Mouse (Mus musculus): ENCODE data around the gene Nup54. TPM values are rescaled to one million over a fixed set of nuclear protein-coding genes. Genes with fewer than 3 reads are reported as not detected.
A peak's percentile ranks its signal among the peaks of the same experiment; 100 is the strongest.

Nup54 gene
- polyA plus RNA-seq, 1 experiment from 2014 or later, result 38.9 TPM

DNA sequence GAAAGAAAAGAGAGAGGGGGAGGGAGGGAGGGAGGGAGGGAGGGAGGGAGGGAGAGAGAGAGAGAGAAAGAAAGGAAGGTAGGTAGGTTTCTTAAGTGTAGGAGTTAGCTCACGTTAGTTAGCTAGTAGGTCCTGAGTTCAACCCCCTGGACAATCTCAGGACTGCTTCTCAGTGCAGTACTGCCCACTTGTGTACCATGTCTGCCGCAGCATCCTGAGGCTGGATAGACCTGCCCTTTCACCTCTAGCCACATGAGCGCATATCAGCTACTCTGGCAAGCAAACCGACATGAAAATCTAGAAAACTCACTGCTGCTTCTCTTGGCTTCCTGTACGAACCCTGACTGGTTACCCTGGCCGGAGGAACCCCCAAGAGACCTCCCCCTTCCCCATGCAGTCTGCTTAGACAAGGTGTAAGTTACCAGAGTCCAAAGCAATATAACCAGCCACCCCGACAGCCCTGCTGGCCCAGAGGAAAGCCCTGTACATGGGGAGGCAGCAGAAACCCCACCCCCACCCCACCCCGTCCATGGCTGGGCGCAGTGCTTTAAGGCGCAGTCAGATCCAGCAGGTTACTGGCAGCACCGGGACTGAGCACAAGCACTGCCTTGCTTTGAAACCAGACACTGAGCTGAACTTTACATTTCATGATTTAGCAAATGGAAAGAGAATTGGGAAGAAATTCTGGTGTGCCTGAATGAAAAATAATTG, 21.6 kb downstream of the Nup54 start:
- no peaks in the 10 kb centered on the region for H3K9me3 ChIP-seq (replicated peaks)
- no peak overlapping the region for H3K4me3 ChIP-seq (replicated peaks)
- H3K36me3 ChIP-seq, result peaks cover 31% of the 10 kb centered on the region
- H3K27me3 ChIP-seq, result no peaks in the 10 kb centered on the region
- H3K27ac ChIP-seq (replicated peaks), result no peak overlapping the region
- H3K4me1 ChIP-seq, result no peaks in the 10 kb centered on the region
- H3K4me2 ChIP-seq (replicated peaks), result no peak overlapping the region
- WGBS, result 83% methylated on average over 11 of the region's 11 CpGs
- H3K9ac ChIP-seq, result no peak overlapping the region
- ATAC-seq (ENCODE audit: insufficient number of reproducible peaks, low FRiP score, low TSS enrichment, low read depth), result 0 out of 2 replicates have a peak, but pooled peaks have one; percentile 39

DNA sequence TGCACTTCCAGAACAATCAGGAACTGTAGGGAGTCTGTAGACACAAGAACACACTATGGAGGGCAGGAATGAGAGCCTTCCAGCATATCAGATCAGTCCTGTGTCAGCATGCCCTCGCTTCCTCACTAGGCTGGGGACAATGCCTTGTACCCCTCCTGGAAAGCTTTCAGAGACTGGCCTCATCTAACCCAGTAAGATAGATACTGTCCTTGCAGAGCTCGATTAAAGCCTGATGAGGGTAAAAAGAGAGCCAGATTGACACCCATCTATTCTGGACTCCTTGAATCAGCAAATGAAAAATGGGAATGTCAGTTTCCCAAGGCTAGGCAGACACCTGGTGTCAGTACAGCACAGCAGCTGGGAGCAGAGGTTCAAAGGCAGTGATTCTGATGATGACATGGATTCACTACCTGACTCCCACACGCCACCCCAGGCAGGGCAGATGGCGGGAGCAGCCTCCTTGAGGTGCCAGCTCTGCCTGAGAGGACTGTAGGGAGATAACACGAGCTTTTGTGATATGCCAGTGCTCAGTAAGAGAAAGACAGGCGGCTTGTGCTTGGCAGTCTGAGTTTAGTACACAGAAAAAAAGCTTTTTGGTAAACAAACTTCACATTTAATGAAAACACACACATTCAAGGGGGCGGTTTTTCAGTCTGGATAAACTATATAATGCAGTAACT, 23.4 kb downstream of the Nup54 start:
- Histone ChIP-seq H3K36me3 (peaks cover 17% of the 10 kb centered on the region), H3K27ac (replicated peaks) (no peak overlapping the region), H3K4me2 (replicated peaks) (no peak overlapping the region), H3K4me3 (replicated peaks) (no peak overlapping the region), H3K9me3 (replicated peaks) (no peaks in the 10 kb centered on the region), H3K4me1 (no peaks in the 10 kb centered on the region), H3K9ac (no peak overlapping the region), H3K27me3 (no peaks in the 10 kb centered on the region)
- WGBS, result 70% methylated on average over 7 of the region's 7 CpGs
- no peak for ATAC-seq (ENCODE audit: insufficient number of reproducible peaks, low FRiP score, low TSS enrichment, low read depth)

DNA sequence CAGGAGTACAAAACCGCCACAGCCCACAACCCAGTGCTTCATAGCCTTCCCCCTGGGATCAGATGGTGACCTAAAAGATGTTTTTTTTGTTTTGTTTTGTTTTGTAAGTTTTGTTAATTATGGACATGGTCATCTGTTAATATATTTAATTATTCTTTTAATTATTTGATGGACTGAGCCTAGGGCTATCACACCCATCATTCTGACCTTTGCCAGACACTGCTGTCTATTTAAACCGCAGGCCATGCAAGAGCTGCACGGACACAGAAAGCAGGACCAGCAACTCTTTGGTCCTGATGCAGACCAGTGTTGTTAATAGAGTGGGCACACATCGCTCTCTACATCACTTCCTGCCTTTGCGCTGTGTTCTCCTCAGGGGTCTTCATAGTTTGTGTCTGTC, 24.5 kb downstream of the Nup54 start:
- Histone ChIP-seq H3K4me3 (replicated peaks) (no peak overlapping the region), H3K4me2 (replicated peaks) (no peak overlapping the region), H3K36me3 (peaks cover 12% of the 10 kb centered on the region), H3K4me1 (no peaks in the 10 kb centered on the region), H3K27ac (replicated peaks) (no peak overlapping the region), H3K9me3 (replicated peaks) (no peaks in the 10 kb centered on the region), H3K27me3 (no peaks in the 10 kb centered on the region), H3K9ac (no peak overlapping the region)
- no peak for ATAC-seq (ENCODE audit: insufficient number of reproducible peaks, low FRiP score, low TSS enrichment, low read depth)
- 84% methylated on average over 5 of the region's 5 CpGs for WGBS

DNA sequence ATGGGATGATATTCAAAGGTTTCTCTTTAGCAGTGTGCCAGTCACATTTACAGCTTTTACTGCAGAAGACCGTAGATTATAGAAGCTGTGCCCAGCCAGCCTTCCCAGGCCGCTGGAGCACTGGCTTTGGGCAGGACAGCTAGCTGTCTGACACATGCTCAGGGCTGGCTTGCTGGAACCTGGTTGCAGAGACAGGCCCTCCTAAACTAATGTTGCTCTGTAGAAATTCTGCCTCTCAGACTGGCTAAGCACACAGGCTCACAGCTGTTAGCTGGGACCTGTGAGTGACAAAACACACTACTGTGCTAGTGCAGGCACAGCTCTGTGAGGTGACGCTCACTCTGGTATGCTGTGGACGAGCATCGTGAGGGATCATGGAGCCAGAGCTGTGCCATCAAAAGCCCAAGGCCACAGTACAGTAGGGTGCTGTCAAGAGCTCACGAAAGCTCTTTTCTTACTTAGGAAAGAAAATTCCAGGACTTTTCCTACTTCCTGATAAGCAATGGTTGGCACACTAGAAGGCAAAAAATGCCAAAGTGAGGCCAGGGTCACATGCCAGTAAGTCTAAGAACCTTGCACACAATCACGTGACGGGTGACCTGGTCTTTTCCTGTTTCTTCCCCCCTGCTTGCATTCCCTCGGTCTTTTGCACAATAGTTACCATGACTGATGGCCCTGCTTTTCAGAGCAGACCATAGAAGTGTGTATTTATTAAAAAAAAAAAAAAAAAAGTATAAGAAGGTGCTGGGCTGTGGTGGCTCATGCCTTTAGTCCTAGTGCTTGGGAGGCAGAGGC, 25.5 kb downstream of the Nup54 start:
- Histone ChIP-seq H3K36me3 (peaks cover 4% of the 10 kb centered on the region), H3K4me3 (replicated peaks) (no peak overlapping the region), H3K4me2 (replicated peaks) (no peak overlapping the region), H3K4me1 (no peaks in the 10 kb centered on the region), H3K9ac (no peak overlapping the region), H3K27me3 (no peaks in the 10 kb centered on the region), H3K27ac (replicated peaks) (no peak overlapping the region), H3K9me3 (replicated peaks) (no peaks in the 10 kb centered on the region)
- 82% methylated on average over 9 of the region's 9 CpGs for WGBS
- ATAC-seq (ENCODE audit: insufficient number of reproducible peaks, low FRiP score, low TSS enrichment, low read depth), result no peak

DNA sequence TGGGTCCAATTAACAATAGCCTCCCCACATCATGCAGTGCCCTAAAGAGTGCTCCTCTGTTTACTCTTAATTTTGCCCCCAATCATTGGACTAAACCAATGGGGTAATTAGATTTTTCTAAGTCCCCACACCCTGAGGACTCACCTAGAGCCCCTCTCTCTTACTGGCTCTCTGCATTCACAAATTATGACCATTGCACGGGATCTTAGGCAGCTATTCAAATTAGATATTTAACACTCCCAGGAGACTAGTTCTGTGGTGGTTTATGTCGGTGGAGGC, 30.7 kb downstream of the Nup54 start:
- Histone ChIP-seq H3K27ac (replicated peaks) (no peak overlapping the region), H3K4me2 (replicated peaks) (no peak overlapping the region), H3K4me3 (replicated peaks) (no peak overlapping the region), H3K36me3 (no peaks in the 10 kb centered on the region), H3K4me1 (no peaks in the 10 kb centered on the region), H3K9me3 (replicated peaks) (no peaks in the 10 kb centered on the region), H3K27me3 (no peaks in the 10 kb centered on the region), H3K9ac (no peak overlapping the region)
- 21% methylated on average over 2 of the region's 2 CpGs for WGBS
- no peak for ATAC-seq (ENCODE audit: insufficient number of reproducible peaks, low FRiP score, low TSS enrichment, low read depth)

DNA sequence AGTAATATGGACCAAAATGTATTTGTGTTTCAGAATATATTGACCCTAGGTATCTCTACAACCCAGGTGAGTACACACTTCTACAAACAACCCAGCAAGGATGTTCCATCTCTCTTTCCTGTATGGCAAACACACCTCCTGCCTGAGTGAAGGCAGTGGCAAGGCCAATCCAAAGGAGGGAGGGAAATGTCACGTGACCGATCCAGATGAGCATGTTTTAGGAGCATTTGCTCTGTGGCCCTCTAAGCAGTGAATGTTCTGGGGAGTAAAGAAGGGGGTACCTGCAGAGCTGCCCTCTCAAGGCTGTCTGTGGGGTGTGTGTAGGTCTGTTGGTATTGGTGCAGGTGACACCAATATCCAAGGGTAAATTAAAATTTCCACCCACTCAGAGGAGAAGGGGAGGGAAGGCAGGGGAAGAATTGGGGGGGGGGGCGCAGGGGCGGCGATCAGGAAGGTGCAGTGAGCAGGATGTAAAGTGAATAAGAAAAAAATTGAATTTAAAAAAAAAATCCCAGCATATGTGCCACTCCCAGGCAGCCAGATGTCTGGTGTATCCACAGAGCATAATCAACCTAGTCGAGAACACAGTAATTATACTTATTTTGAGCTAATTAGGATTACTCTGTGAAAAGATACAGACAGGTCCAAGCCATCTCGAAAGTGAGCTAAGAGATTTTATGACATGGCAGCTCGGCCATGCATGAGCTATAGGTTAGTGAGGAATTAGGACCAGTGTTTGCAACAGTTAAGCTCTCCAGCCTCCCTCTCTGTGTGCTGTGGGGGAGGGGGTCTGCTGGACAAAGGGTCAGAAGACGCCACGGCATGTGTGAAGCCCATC, 31.2 kb downstream of the Nup54 start:
- 47% methylated on average over 10 of the region's 10 CpGs for WGBS
- Histone ChIP-seq H3K4me3 (replicated peaks) (no peak overlapping the region), H3K27ac (replicated peaks) (no peak overlapping the region), H3K9ac (no peak overlapping the region), H3K36me3 (no peaks in the 10 kb centered on the region), H3K4me1 (no peaks in the 10 kb centered on the region), H3K9me3 (replicated peaks) (no peaks in the 10 kb centered on the region), H3K4me2 (replicated peaks) (no peak overlapping the region), H3K27me3 (no peaks in the 10 kb centered on the region)
- no peak for ATAC-seq (ENCODE audit: insufficient number of reproducible peaks, low FRiP score, low TSS enrichment, low read depth)

DNA sequence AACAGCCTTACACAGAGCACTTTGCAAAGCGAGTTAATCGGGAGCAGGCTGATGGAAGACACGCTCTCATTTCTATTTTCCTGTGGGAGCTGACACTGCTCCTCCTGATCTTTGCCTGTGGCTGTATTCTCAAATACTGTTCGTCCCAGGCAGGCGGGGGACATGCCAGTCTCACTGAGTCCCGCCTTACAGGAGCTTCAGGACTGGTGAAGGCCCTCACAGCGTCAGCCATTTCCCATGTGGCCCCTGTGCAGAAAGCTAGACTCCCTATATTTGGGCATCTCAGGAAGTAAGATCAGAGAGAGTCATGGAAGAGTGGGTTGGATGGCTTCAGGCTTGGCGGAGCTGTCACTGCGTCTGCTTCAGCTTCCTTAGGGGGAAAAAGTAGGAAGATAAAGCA, 32.2 kb downstream of the Nup54 start:
- Histone ChIP-seq H3K4me3 (replicated peaks) (no peak overlapping the region), H3K36me3 (no peaks in the 10 kb centered on the region), H3K4me1 (no peaks in the 10 kb centered on the region), H3K27ac (replicated peaks) (no peak overlapping the region), H3K9ac (no peak overlapping the region), H3K27me3 (no peaks in the 10 kb centered on the region), H3K9me3 (replicated peaks) (no peaks in the 10 kb centered on the region), H3K4me2 (replicated peaks) (peak overlapping the region; percentile 15; the same call in 1 of the 2 replicates)
- WGBS, result 29% methylated on average over 9 of the region's 9 CpGs
- ATAC-seq (ENCODE audit: insufficient number of reproducible peaks, low FRiP score, low TSS enrichment, low read depth), result no peak

DNA sequence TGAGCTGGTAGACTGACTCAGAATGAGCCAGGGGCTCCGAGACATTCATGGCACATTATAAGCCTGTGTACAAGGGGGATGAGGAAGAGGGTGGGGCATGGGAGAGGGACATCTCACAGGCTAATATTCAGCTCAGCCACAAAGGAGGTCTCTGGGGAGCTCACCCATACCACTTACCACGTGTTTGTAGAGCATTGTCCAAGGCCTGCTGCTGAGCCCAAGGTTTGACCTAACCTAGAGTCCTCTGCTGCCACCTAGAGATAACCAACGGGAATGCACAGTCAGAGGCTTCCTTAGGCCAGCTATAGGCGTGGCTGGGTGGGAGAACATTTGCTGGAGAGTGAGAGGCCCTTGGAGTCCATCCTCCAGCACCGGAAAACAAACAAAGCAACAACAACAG, 36.9 kb downstream of the Nup54 start:
- Histone ChIP-seq H3K27me3 (peaks cover 10% of the 10 kb centered on the region), H3K27ac (replicated peaks) (no peak overlapping the region), H3K4me1 (no peaks in the 10 kb centered on the region), H3K9ac (no peak overlapping the region), H3K9me3 (replicated peaks) (no peaks in the 10 kb centered on the region), H3K36me3 (no peaks in the 10 kb centered on the region), H3K4me2 (replicated peaks) (no peak overlapping the region), H3K4me3 (replicated peaks) (no peak overlapping the region)
- 22% methylated on average over 5 of the region's 5 CpGs for WGBS
- ATAC-seq (ENCODE audit: insufficient number of reproducible peaks, low FRiP score, low TSS enrichment, low read depth), result 0 out of 2 replicates have a peak, but pooled peaks have one; percentile 51

DNA sequence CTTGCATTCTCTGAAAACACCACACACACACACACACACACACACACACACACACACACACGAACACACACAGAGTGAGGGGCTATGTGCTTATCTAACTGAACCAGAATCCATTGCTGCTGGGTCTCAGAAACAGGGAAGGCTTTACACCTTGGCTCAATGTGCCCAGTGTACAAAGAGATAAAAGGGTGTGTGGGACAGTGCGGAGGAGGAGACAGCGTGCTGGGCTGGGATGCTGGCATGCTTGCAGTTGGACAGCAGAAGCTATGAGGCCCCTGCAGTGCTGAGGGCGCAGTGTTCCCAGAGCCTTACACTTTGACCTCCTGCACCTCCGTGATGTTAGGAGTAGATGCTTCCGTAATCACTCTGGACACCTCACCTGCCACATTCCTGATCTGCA, 38.5 kb downstream of the Nup54 start:
- no peak overlapping the region for H3K27ac ChIP-seq (replicated peaks)
- H3K4me3 ChIP-seq (replicated peaks), result no peak overlapping the region
- no peaks in the 10 kb centered on the region for H3K9me3 ChIP-seq (replicated peaks)
- H3K4me1 ChIP-seq, result no peaks in the 10 kb centered on the region
- no peak overlapping the region for H3K9ac ChIP-seq
- H3K36me3 ChIP-seq, result no peaks in the 10 kb centered on the region
- no peak for ATAC-seq (ENCODE audit: insufficient number of reproducible peaks, low FRiP score, low TSS enrichment, low read depth)
- H3K4me2 ChIP-seq (replicated peaks), result no peak overlapping the region
- H3K27me3 ChIP-seq, result peaks cover 19% of the 10 kb centered on the region
- 87% methylated on average over 6 of the region's 6 CpGs for WGBS

DNA sequence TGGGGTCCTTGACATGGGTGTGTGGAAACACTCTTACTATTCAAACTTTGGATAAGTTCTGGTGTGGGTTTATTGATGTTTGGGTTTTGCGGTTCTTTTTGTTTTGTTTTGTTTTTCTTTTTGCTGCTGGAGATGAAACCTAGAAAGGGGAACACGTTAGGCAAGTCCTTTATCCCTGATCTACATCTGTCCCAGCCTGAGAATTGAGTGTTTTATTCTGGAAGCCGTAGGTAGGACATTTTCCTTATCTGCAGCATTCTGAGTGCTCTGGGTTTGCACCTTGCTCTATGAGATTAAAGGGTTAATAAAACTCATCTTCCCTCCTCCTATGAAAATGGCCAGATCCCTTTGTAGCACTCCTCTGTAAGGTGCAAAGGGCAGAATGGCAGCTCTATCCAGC, 39.3 kb downstream of the Nup54 start:
- 86% methylated on average over 3 of the region's 3 CpGs for WGBS

DNA sequence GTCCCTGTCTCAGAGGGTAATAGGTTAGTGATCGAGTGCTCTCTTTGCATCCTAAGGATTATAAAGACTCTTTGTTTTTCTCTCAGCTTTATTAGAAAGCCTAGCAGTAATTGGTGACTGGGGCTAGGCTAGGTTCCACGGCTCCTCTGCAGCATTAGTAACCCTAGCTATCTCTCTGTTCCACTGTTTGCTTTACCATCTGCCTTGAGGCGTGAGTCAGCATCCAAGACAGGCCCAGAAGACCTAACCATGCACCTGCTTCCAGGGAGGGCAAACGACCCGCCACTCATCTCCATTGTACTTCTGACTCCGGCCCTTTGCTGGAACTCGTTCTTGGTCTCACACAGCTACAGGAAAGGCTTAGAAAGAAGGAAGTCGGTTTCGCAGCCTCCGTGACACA, 41.2 kb downstream of the Nup54 start:
- Histone ChIP-seq H3K9me3 (replicated peaks) (no peaks in the 10 kb centered on the region), H3K4me2 (replicated peaks) (no peak overlapping the region), H3K9ac (no peak overlapping the region), H3K4me3 (replicated peaks) (no peak overlapping the region), H3K36me3 (no peaks in the 10 kb centered on the region), H3K27me3 (peaks cover 36% of the 10 kb centered on the region), H3K4me1 (no peaks in the 10 kb centered on the region), H3K27ac (replicated peaks) (no peak overlapping the region)
- 59% methylated on average over 10 of the region's 10 CpGs for WGBS
- no peak for ATAC-seq (ENCODE audit: insufficient number of reproducible peaks, low FRiP score, low TSS enrichment, low read depth)

More for the DNA sequence above, 39.3 kb downstream of the Nup54 start:
- no peak for ATAC-seq (ENCODE audit: insufficient number of reproducible peaks, low FRiP score, low TSS enrichment, low read depth)
- no peaks in the 10 kb centered on the region for H3K4me1 ChIP-seq
- H3K4me3 ChIP-seq (replicated peaks), result no peak overlapping the region
- H3K9ac ChIP-seq, result no peak overlapping the region
- H3K36me3 ChIP-seq, result no peaks in the 10 kb centered on the region
- H3K9me3 ChIP-seq (replicated peaks), result no peaks in the 10 kb centered on the region
- H3K27me3 ChIP-seq, result peaks cover 25% of the 10 kb centered on the region
- H3K27ac ChIP-seq (replicated peaks), result no peak overlapping the region
- H3K4me2 ChIP-seq (replicated peaks), result no peak overlapping the region
